Mouse (Mus musculus): ENCODE data around the gene AC131692.1. TPM values are rescaled to one million over a fixed set of nuclear protein-coding genes. Genes with fewer than 3 reads are reported as not detected.
A peak's percentile ranks its signal among the peaks of the same experiment; 100 is the strongest.
"Not testable (repeated sequence)": the region's sequence is repeated elsewhere in the genome, so short reads cannot be mapped to it uniquely, and the experiment has no call there.

The AC131692.1 gene
- polyA plus RNA-seq, 1 experiment: 5.9 TPM

- no peak overlapping the region for H3K4me3 ChIP-seq (ENCODE audit: low read depth, low read length)
- H3K27me3 ChIP-seq (ENCODE audit: control insufficient read depth, insufficient read depth, low read length, poor library complexity, severe bottlenecking): no peaks in the 10 kb centered on the region
- TF ChIP-seq POLR2A (IDR thresholded peaks at IDR 0.05; ENCODE audit: insufficient read depth, low read length) (no peak), CTCF (IDR thresholded peaks at IDR 0.05; ENCODE audit: low read depth, low read length) (peak; percentile 3)
- no peaks in the 10 kb centered on the region for H3K4me1 ChIP-seq (ENCODE audit: control insufficient read depth, insufficient read depth, low read length)
- H3K9me3 ChIP-seq (replicated peaks; ENCODE audit: control insufficient read depth, insufficient read depth, low read length, poor library complexity, severe bottlenecking): no peaks in the 10 kb centered on the region
- no peaks in the 10 kb centered on the region for H3K36me3 ChIP-seq (ENCODE audit: control insufficient read depth, insufficient read depth, low read length, poor library complexity, severe bottlenecking)
- no peak overlapping the region for H3K27ac ChIP-seq (ENCODE audit: insufficient read depth, low read length)
- H3K9ac ChIP-seq (ENCODE audit: low read depth, poor library complexity, severe bottlenecking): no peak overlapping the region
Observed at GRCm38 (mm10) chr19:6126289-6126688, 32.1 kb downstream of the AC131692.1 start.

- no peaks in the 10 kb centered on the region for H3K9me3 ChIP-seq (replicated peaks; ENCODE audit: control insufficient read depth, insufficient read depth, low read length, poor library complexity, severe bottlenecking)
- H3K4me1 ChIP-seq (ENCODE audit: control insufficient read depth, insufficient read depth, low read length): no peaks in the 10 kb centered on the region
- H3K4me3 ChIP-seq (ENCODE audit: low read depth, low read length): peak overlapping the region; percentile 67
- H3K9ac ChIP-seq (ENCODE audit: low read depth, poor library complexity, severe bottlenecking): peak overlapping the region; percentile 41
- H3K27ac ChIP-seq (ENCODE audit: insufficient read depth, low read length): peak overlapping the region; percentile 22; the same call in 1 of the 2 replicates
- H3K27me3 ChIP-seq (ENCODE audit: control insufficient read depth, insufficient read depth, low read length, poor library complexity, severe bottlenecking): no peaks in the 10 kb centered on the region
- H3K36me3 ChIP-seq (ENCODE audit: control insufficient read depth, insufficient read depth, low read length, poor library complexity, severe bottlenecking): no peaks in the 10 kb centered on the region
- no peak for TF ChIP-seq CTCF (IDR thresholded peaks at IDR 0.05; ENCODE audit: low read depth, low read length)
- no peak for TF ChIP-seq EP300 (IDR thresholded peaks at IDR 0.05; ENCODE audit: insufficient read depth, low read depth, low read length)
- no peak for TF ChIP-seq POLR2A (IDR thresholded peaks at IDR 0.05; ENCODE audit: insufficient read depth, low read length)
Observed at GRCm38 (mm10) chr19:6126789-6127580, 32.8 kb downstream of the AC131692.1 start.

- H3K9ac ChIP-seq (ENCODE audit: low read depth, poor library complexity, severe bottlenecking): peak within 1 kb of the TSS; percentile 41
- no peaks in the 10 kb centered on the region for H3K4me1 ChIP-seq (ENCODE audit: control insufficient read depth, insufficient read depth, low read length)
- no peaks in the 10 kb centered on the region for H3K9me3 ChIP-seq (replicated peaks; ENCODE audit: control insufficient read depth, insufficient read depth, low read length, poor library complexity, severe bottlenecking)
- H3K36me3 ChIP-seq (ENCODE audit: control insufficient read depth, insufficient read depth, low read length, poor library complexity, severe bottlenecking): no peaks in the 10 kb centered on the region
- no peak for TF ChIP-seq EP300 (IDR thresholded peaks at IDR 0.05; ENCODE audit: insufficient read depth, low read depth, low read length)
- peak; percentile 69 for TF ChIP-seq POLR2A (IDR thresholded peaks at IDR 0.05; ENCODE audit: insufficient read depth, low read length)
- TF ChIP-seq CTCF (IDR thresholded peaks at IDR 0.05; ENCODE audit: low read depth, low read length): no peak
- no peaks in the 10 kb centered on the region for H3K27me3 ChIP-seq (ENCODE audit: control insufficient read depth, insufficient read depth, low read length, poor library complexity, severe bottlenecking)
- peak within 1 kb of the TSS; percentile 22; the same call in 1 of the 2 replicates for H3K27ac ChIP-seq (ENCODE audit: insufficient read depth, low read length)
- H3K4me3 ChIP-seq (ENCODE audit: low read depth, low read length): peak within 1 kb of the TSS; percentile 88
Observed at GRCm38 (mm10) chr19:6127760-6128341, 33.6 kb downstream of the AC131692.1 start, which contains the start of gene Snx15. TSS of gene Snx15 (minus strand) at chr19:6128304.

- not testable (repeated sequence) for H3K36me3 ChIP-seq (ENCODE audit: control insufficient read depth, insufficient read depth, low read length, poor library complexity, severe bottlenecking); H3K4me1 ChIP-seq (ENCODE audit: control insufficient read depth, insufficient read depth, low read length); H3K27me3 ChIP-seq (ENCODE audit: control insufficient read depth, insufficient read depth, low read length, poor library complexity, severe bottlenecking); H3K4me3 ChIP-seq (ENCODE audit: low read depth, low read length); H3K9ac ChIP-seq (ENCODE audit: low read depth, poor library complexity, severe bottlenecking); H3K27ac ChIP-seq (ENCODE audit: insufficient read depth, low read length); H3K9me3 ChIP-seq (replicated peaks; ENCODE audit: control insufficient read depth, insufficient read depth, low read length, poor library complexity, severe bottlenecking)
Observed at GRCm38 (mm10) chr19:6130414-6131128, 36.4 kb downstream of the AC131692.1 start.

- Histone ChIP-seq H3K4me1 (ENCODE audit: control insufficient read depth, insufficient read depth, low read length) (no peaks in the 10 kb centered on the region), H3K27me3 (ENCODE audit: control insufficient read depth, insufficient read depth, low read length, poor library complexity, severe bottlenecking) (no peaks in the 10 kb centered on the region), H3K36me3 (ENCODE audit: control insufficient read depth, insufficient read depth, low read length, poor library complexity, severe bottlenecking) (0 out of 2 replicates have a peak, but pooled peaks cover 2% of the 10 kb centered on the region), H3K9ac (ENCODE audit: low read depth, poor library complexity, severe bottlenecking) (no peak overlapping the region), H3K4me3 (ENCODE audit: low read depth, low read length) (no peak overlapping the region), H3K9me3 (replicated peaks; ENCODE audit: control insufficient read depth, insufficient read depth, low read length, poor library complexity, severe bottlenecking) (no peaks in the 10 kb centered on the region), H3K27ac (ENCODE audit: insufficient read depth, low read length) (no peak overlapping the region)
- TF ChIP-seq POLR2A (IDR thresholded peaks at IDR 0.05; ENCODE audit: insufficient read depth, low read length) (no peak), CTCF (IDR thresholded peaks at IDR 0.05; ENCODE audit: low read depth, low read length) (no peak), EP300 (IDR thresholded peaks at IDR 0.05; ENCODE audit: insufficient read depth, low read depth, low read length) (no peak)
Observed at GRCm38 (mm10) chr19:6132171-6132827, 38.1 kb downstream of the AC131692.1 start.

- not testable (repeated sequence) for H3K27ac ChIP-seq (ENCODE audit: insufficient read depth, low read length); H3K4me1 ChIP-seq (ENCODE audit: control insufficient read depth, insufficient read depth, low read length); H3K4me3 ChIP-seq (ENCODE audit: low read depth, low read length); H3K9me3 ChIP-seq (replicated peaks; ENCODE audit: control insufficient read depth, insufficient read depth, low read length, poor library complexity, severe bottlenecking); H3K9ac ChIP-seq (ENCODE audit: low read depth, poor library complexity, severe bottlenecking); H3K27me3 ChIP-seq (ENCODE audit: control insufficient read depth, insufficient read depth, low read length, poor library complexity, severe bottlenecking); H3K36me3 ChIP-seq (ENCODE audit: control insufficient read depth, insufficient read depth, low read length, poor library complexity, severe bottlenecking)
Observed at GRCm38 (mm10) chr19:6133197-6133596, 39.0 kb downstream of the AC131692.1 start.

Data from ES-Bruce4 (cell line).